Mouse (Mus musculus) ES-Bruce4 (cell line): ENCODE results near the gene Trim38.

Source experiments
- CTCF ChIP-seq: IDR thresholded peaks from one replicate; pipeline ENCODE4 v1.8.1; 2011; ENCODE audit warnings: low read depth, low read length
- EP300 ChIP-seq: IDR thresholded peaks from 2 replicates; pipeline ENCODE4 v1.6.1; 2011; ENCODE audit warnings: low read depth, low read length; ENCODE audit not compliant: insufficient read depth
- POLR2A ChIP-seq: IDR thresholded peaks from one replicate; pipeline ENCODE4 v1.8.1; 2011; ENCODE audit warnings: low read length; ENCODE audit not compliant: insufficient read depth

GRCm38 (mm10) chr13:23755000-23755399 lies 14.7 kb upstream of the Trim38 start:
- no peak for TF ChIP-seq POLR2A
- no peak for TF ChIP-seq CTCF
- TF ChIP-seq EP300: no peak
